Mouse (Mus musculus) G1E (cell line): Measurements from ENCODE around the gene Cyp27a1.

ENCODE experiments used
- CTCF ChIP-seq: IDR thresholded peaks from 2 replicates; pipeline ENCODE4 v1.5.1; 2012; ENCODE audit warnings: low read depth, low read length, inconsistent platforms, mixed read lengths
- GATA1 ChIP-seq: IDR thresholded peaks from 2 replicates; pipeline ENCODE4 v1.6.1; 2012; ENCODE audit warnings: borderline replicate concordance, low read length, inconsistent platforms, mixed read lengths
- GATA2 ChIP-seq: IDR thresholded peaks from 2 replicates; pipeline ENCODE4 v1.6.1; 2012; ENCODE audit warnings: low read depth, low read length, inconsistent platforms, borderline replicate concordance
- POLR2AphosphoS5 ChIP-seq: IDR thresholded peaks from 2 replicates; pipeline ENCODE4 v1.6.1; 2012; ENCODE audit warnings: low read depth, low read length, inconsistent platforms; ENCODE audit not compliant: insufficient replicate concordance
- TAL1 ChIP-seq: conservative IDR thresholded peaks from 2 replicates; pipeline ENCODE4 v1.6.1; 2012; ENCODE audit warnings: low read depth, low read length, inconsistent platforms, mixed read lengths

- TF ChIP-seq CTCF: no peak
- no peak for TF ChIP-seq GATA2
- no peak for TF ChIP-seq GATA1
- no peak for TF ChIP-seq POLR2AphosphoS5
- TF ChIP-seq TAL1: no peak
Measured at GRCm38 (mm10) chr1:74752150-74752549, 38.8 kb downstream of the Cyp27a1 start.
